In genomic region chr7:126260280-126261210, GRCm38 (mm10) we compare ENCODE assay signal across 9 mouse cellular contexts. TPM values are rescaled to one million over a fixed set of nuclear protein-coding genes. Genes with fewer than 3 reads are reported as not detected.
DNase-seq lines count a peak whose midpoint lies in the region; ATAC-seq and TF ChIP-seq lines count a peak whose summit lies in the region.
"Had no signal": no experiment of that assay in that cellular context is flagged by ENCODE, and none has a peak within 500 bp of the region (broad histone marks: within the 10 kb centered on the region; RNA-seq: fewer than 3 reads in every experiment).

No protein-coding gene starts in this region.

- intact Hi-C loops in gastrocnemius, postnatal 36 days (cut with DNase I), result loop anchor here (1.0 to 5.0 kb wide), 2 partner anchors 38 to 117 kb away; partner anchors contain the start of gene Spns1

- ATAC-seq in kidney, postnatal 0 days (replicated peaks; ENCODE audit: low FRiP score, low read depth), result no peak
- peak; percentile 52; the same call in 1 of the 2 replicates for ATAC-seq in liver, embryonic 16.5 days (ENCODE audit: low read depth)
- peak; percentile 44; the same call in 1 of the 2 replicates for ATAC-seq in neural tube, embryonic 12.5 days (ENCODE audit: low FRiP score, low read depth)
- ATAC-seq in stomach, postnatal 0 days (ENCODE audit: low FRiP score, low TSS enrichment), result peak; percentile 72

- peak; percentile 95 for TF ChIP-seq CTCF in kidney, postnatal 0 days (IDR thresholded peaks at IDR 0.05; ENCODE audit: low read depth)
- peak; percentile 97 for TF ChIP-seq CTCF in stomach, postnatal 0 days (IDR thresholded peaks at IDR 0.05; ENCODE audit: low read depth)

- 7% methylated on average over 18 of the region's 18 CpGs for WGBS in kidney, postnatal 0 days
- 5% methylated on average over 18 of the region's 18 CpGs for WGBS in liver, embryonic 16.5 days (ENCODE audit: insufficient replicate concordance)
- 14% methylated on average over 18 of the region's 18 CpGs for WGBS in neural tube, embryonic 12.5 days
- WGBS in stomach, postnatal 0 days, result 7% methylated on average over 18 of the region's 18 CpGs

- H3K9me3 ChIP-seq in kidney, postnatal 0 days (replicated peaks; ENCODE audit: low read length), result no peaks in the 10 kb centered on the region
- no peaks in the 10 kb centered on the region for H3K9me3 ChIP-seq in liver, embryonic 16.5 days (replicated peaks; ENCODE audit: control insufficient read depth, low read length)
- no peaks in the 10 kb centered on the region for H3K9me3 ChIP-seq in neural tube, embryonic 12.5 days
- H3K9me3 ChIP-seq in stomach, postnatal 0 days (ENCODE audit: control insufficient read depth, low read length), result no peaks in the 10 kb centered on the region
- H3K9me3 ChIP-seq: embryonic facial prominence, embryonic 13.5 days had no signal

- H3K27me3 ChIP-seq in kidney, postnatal 0 days (ENCODE audit: insufficient read depth, low read length), result no peaks in the 10 kb centered on the region
- H3K27me3 ChIP-seq in liver, embryonic 16.5 days (ENCODE audit: control insufficient read depth, insufficient read depth, low read depth, low read length), result no peaks in the 10 kb centered on the region
- no peaks in the 10 kb centered on the region for H3K27me3 ChIP-seq in neural tube, embryonic 12.5 days (replicated peaks)
- H3K27me3 ChIP-seq in stomach, postnatal 0 days (ENCODE audit: control insufficient read depth, insufficient read depth, low read length), result no peaks in the 10 kb centered on the region
- H3K27me3 ChIP-seq: embryonic facial prominence, embryonic 13.5 days had no signal

- H3K4me2 ChIP-seq in kidney, postnatal 0 days (ENCODE audit: low read length), result no peak overlapping the region
- no peak overlapping the region for H3K4me2 ChIP-seq in liver, embryonic 16.5 days (ENCODE audit: low read depth, low read length)
- H3K4me2 ChIP-seq in neural tube, embryonic 12.5 days (replicated peaks), result no peak overlapping the region
- no peak overlapping the region for H3K4me2 ChIP-seq in stomach, postnatal 0 days (replicated peaks; ENCODE audit: low read depth)
- H3K4me2 ChIP-seq: embryonic facial prominence, embryonic 13.5 days had no signal

- H3K9ac ChIP-seq in kidney, postnatal 0 days (ENCODE audit: low read depth, low read length), result no peak overlapping the region
- no peak overlapping the region for H3K9ac ChIP-seq in liver, embryonic 16.5 days (ENCODE audit: low read depth, low read length)
- no peak overlapping the region for H3K9ac ChIP-seq in neural tube, embryonic 12.5 days
- H3K9ac ChIP-seq in stomach, postnatal 0 days (ENCODE audit: low read length), result no peak overlapping the region
- H3K9ac ChIP-seq: embryonic facial prominence, embryonic 13.5 days had no signal

- no peak for TF ChIP-seq EP300 in stomach, postnatal 0 days (optimal IDR thresholded peaks at IDR 0.05)

- no peak overlapping the region for H3K27ac ChIP-seq in kidney, postnatal 0 days
- no peak overlapping the region for H3K27ac ChIP-seq in liver, embryonic 16.5 days (ENCODE audit: low read length)
- no peak overlapping the region for H3K27ac ChIP-seq in neural tube, embryonic 12.5 days
- H3K27ac ChIP-seq in stomach, postnatal 0 days (replicated peaks), result no peak overlapping the region
- H3K27ac ChIP-seq: embryonic facial prominence, embryonic 13.5 days had no signal

- no peaks in the 10 kb centered on the region for H3K4me1 ChIP-seq in kidney, postnatal 0 days (replicated peaks; ENCODE audit: insufficient read depth, low read length)
- peaks cover 14% of the 10 kb centered on the region for H3K4me1 ChIP-seq in liver, embryonic 16.5 days (ENCODE audit: control insufficient read depth, low read depth, low read length)
- H3K4me1 ChIP-seq in neural tube, embryonic 12.5 days, result 0 out of 2 replicates have a peak, but pooled peaks cover 6% of the 10 kb centered on the region
- no peaks in the 10 kb centered on the region for H3K4me1 ChIP-seq in stomach, postnatal 0 days (replicated peaks; ENCODE audit: control insufficient read depth, insufficient read depth)
- H3K4me1 ChIP-seq: embryonic facial prominence, embryonic 13.5 days had no signal

- no peaks in the 10 kb centered on the region for H3K36me3 ChIP-seq in kidney, postnatal 0 days (ENCODE audit: insufficient read depth, low read length)
- no peaks in the 10 kb centered on the region for H3K36me3 ChIP-seq in liver, embryonic 16.5 days (ENCODE audit: control insufficient read depth, insufficient read depth)
- H3K36me3 ChIP-seq in neural tube, embryonic 12.5 days, result no peaks in the 10 kb centered on the region
- no peaks in the 10 kb centered on the region for H3K36me3 ChIP-seq in stomach, postnatal 0 days (ENCODE audit: control insufficient read depth, insufficient read depth, low read length)
- H3K36me3 ChIP-seq: embryonic facial prominence, embryonic 13.5 days had no signal

- peak; percentile 75 for DNase-seq in 3T3-L1 (ENCODE audit: low read depth, low spot score)
- peak; percentile 77 for DNase-seq in R1 (ENCODE audit: low read depth, low spot score)
- peak; percentile 72 to 83 for DNase-seq in cerebellum, postnatal 36 days
- DNase-seq in gastrocnemius, postnatal 36 days, result peak; percentile 32 to 36
- peak; percentile 85 for DNase-seq in kidney, postnatal 0 days (ENCODE audit: low spot score)
- peak; percentile 73 for DNase-seq in stomach, postnatal 0 days (ENCODE audit: low spot score)

- no peak overlapping the region for H3K4me3 ChIP-seq in kidney, postnatal 0 days (replicated peaks; ENCODE audit: low read depth, low read length)
- no peak overlapping the region for H3K4me3 ChIP-seq in liver, embryonic 16.5 days (ENCODE audit: low read depth, low read length)
- H3K4me3 ChIP-seq in neural tube, embryonic 12.5 days, result no peak overlapping the region
- H3K4me3 ChIP-seq in stomach, postnatal 0 days (ENCODE audit: low read depth, low read length), result no peak overlapping the region
- H3K4me3 ChIP-seq: embryonic facial prominence, embryonic 13.5 days had no signal

RNA-seq across cellular contexts. Expression of gene Sbk1, which starts 11.9 kb away (rescaled TPM):
- total RNA-seq in gastrocnemius, postnatal 36 days (2021), result 10 to 100 TPM; 18.4 to 24.0 TPM
- polyA plus RNA-seq in kidney, postnatal 0 days (2015; fragmentation: Nextera tagmentation; extraction: Ambion mirVana), result 17.7 and 19.7 TPM in 2 replicates
- 1.1 and 1.5 TPM in 2 replicates for polyA plus RNA-seq in liver, embryonic 16.5 days (2015; fragmentation: Nextera tagmentation; extraction: Ambion mirVana)
- 322 and 342 TPM in 2 replicates for polyA plus RNA-seq in neural tube, embryonic 12.5 days (2016; fragmentation: Nextera tagmentation; extraction: Ambion mirVana)
- 4.0 and 5.3 TPM in 2 replicates for polyA plus RNA-seq in stomach, postnatal 0 days (2015; fragmentation: Nextera tagmentation; extraction: Ambion mirVana)

Comparison
In these comparisons a context has a peak if more than half of its experiments do, and no peak if none do; other contexts are left out.
1. DNase-seq: peak in every context shown above with its lines; median percentile 85 in kidney, postnatal 0 days; 78 in cerebellum, postnatal 36 days; 77 in R1; 75 in 3T3-L1; 73 in stomach, postnatal 0 days; 34 in gastrocnemius, postnatal 36 days.
2. RNA of gene Sbk1, which starts 11.9 kb away (polyA plus RNA-seq): 322 to 342 TPM in neural tube, embryonic 12.5 days; 17.7 to 19.7 TPM in kidney, postnatal 0 days, 4.0 to 5.3 TPM in stomach, postnatal 0 days and 1.1 to 1.5 TPM in liver, embryonic 16.5 days; every median in the first group is over 10 times any median in the second.